Mouse (Mus musculus) liver, adult 2 months (tissue): ENCODE results near the gene Gpbp1. TPM values are rescaled to one million over a fixed set of nuclear protein-coding genes. Genes with fewer than 3 reads are reported as not detected.

Experiments
- DNase-seq: peaks from one replicate; pipeline ENCODE4 v3.0.0-alpha.2; 2011; ENCODE audit warnings: low read depth, low spot score; ENCODE audit errors: extremely low read depth
- H3K27ac ChIP-seq: fragments of 200-500 bp; replicated peaks from 2 replicates; pipeline ENCODE4 v1.5.1; 2012; ENCODE audit warnings: low read depth, mild to moderate bottlenecking, control low read depth, inconsistent platforms, low read length; ENCODE audit not compliant: insufficient read depth
- H3K27me3 ChIP-seq: fragments of 200-500 bp; 2 replicates; pipeline ENCODE4 v1.6.1; 2012; ENCODE audit warnings: mild to moderate bottlenecking, moderate library complexity, low read length, inconsistent platforms; ENCODE audit not compliant: control insufficient read depth, insufficient read depth
- H3K36me3 ChIP-seq: fragments of 200-500 bp; 2 replicates; pipeline ENCODE4 v1.6.1; 2012; ENCODE audit warnings: low read length, inconsistent platforms; ENCODE audit not compliant: control insufficient read depth, insufficient read depth
- H3K4me1 ChIP-seq: fragments of 200-500 bp; 2 replicates; pipeline ENCODE4 v1.6.1; 2011; ENCODE audit warnings: low read length; ENCODE audit not compliant: control insufficient read depth, insufficient read depth
- H3K4me3 ChIP-seq: fragments of 200-500 bp; 2 replicates; pipeline ENCODE4 v1.5.1; 2011; ENCODE audit warnings: low read depth, mild to moderate bottlenecking, control low read depth, low read length, moderate library complexity; ENCODE audit not compliant: insufficient read depth
- H3K79me2 ChIP-seq: fragments of 200-500 bp; 2 replicates; pipeline ENCODE4 v1.6.1; 2012; ENCODE audit warnings: inconsistent platforms, mild to moderate bottlenecking, low read length, moderate library complexity; ENCODE audit not compliant: control insufficient read depth, insufficient read depth
- H3K9ac ChIP-seq: fragments of 200-500 bp; 2 replicates; pipeline ENCODE4 v1.6.1; 2012; ENCODE audit warnings: low read depth, mild to moderate bottlenecking, control low read depth, inconsistent platforms, low read length
- CTCF ChIP-seq: fragments of 200-500 bp; IDR thresholded peaks from 2 replicates; pipeline ENCODE4 v1.5.1; 2011; ENCODE audit warnings: low read depth, low read length, control low read depth
- POLR2A ChIP-seq: fragments of 200-500 bp; IDR thresholded peaks from 2 replicates; pipeline ENCODE4 v1.6.1; 2011; ENCODE audit warnings: low read length, control low read depth; ENCODE audit not compliant: insufficient read depth; ENCODE audit errors: extremely low read depth
- WGBS: fragments of 180-500 bp; shearing (Covaris S2); methylation state at CpG from one replicate; pipeline ENCODE4 v1.1.7; 2018; 5-methylcytosine and 5-hydroxymethylcytosine counted together
- polyA plus RNA-seq: library from polyadenylated mRNA; depleted of rRNA; stranded (reverse); fragments of >200 nt; gene quantifications from 2 replicates; pipeline ENCODE4 v1.2.3, GENCODE M21; 2012; rRNA removed
- total RNA-seq: library from RNA; depleted of rRNA; stranded (reverse); fragments of >200 nt; gene quantifications from 2 replicates; pipeline ENCODE4 v1.2.3, GENCODE M21; 2014; rRNA removed

The Gpbp1 gene
- 30.4 and 37.8 TPM in 2 replicates for total RNA-seq
- 1.6 and 1.8 TPM in 2 replicates for polyA plus RNA-seq

GRCm38 (mm10) chr13:111489802-111490723 is at the start of gene Gpbp1:
TSS of gene Gpbp1 (minus strand) at chr13:111490111.
- Histone ChIP-seq H3K27me3 (no peaks in the 10 kb centered on the region), H3K9ac (peak within 1 kb of the TSS; percentile 97), H3K79me2 (peaks cover 8% of the 10 kb centered on the region), H3K4me1 (peaks cover 6% of the 10 kb centered on the region; the same call in 1 of the 2 replicates), H3K27ac (peak within 1 kb of the TSS; percentile 97), H3K4me3 (peak within 1 kb of the TSS; percentile 88), H3K36me3 (no peaks in the 10 kb centered on the region)
- DNase-seq = peak; percentile 97
- under 1% methylated on average over 94 of the region's 109 CpGs for WGBS
- TF ChIP-seq POLR2A (peak; percentile 73), CTCF (no peak)

GRCm38 (mm10) chr13:111537718-111538117 is 47.8 kb upstream of the Gpbp1 start:
- WGBS = 89% methylated on average over 9 of the region's 9 CpGs
- no peak overlapping the region for H3K9ac ChIP-seq
- H3K4me3 ChIP-seq = no peak overlapping the region
- no peaks in the 10 kb centered on the region for H3K79me2 ChIP-seq
- no peaks in the 10 kb centered on the region for H3K36me3 ChIP-seq
- DNase-seq = peak; percentile 8
- H3K27ac ChIP-seq = no peak overlapping the region
- no peaks in the 10 kb centered on the region for H3K4me1 ChIP-seq
- no peaks in the 10 kb centered on the region for H3K27me3 ChIP-seq
- TF ChIP-seq CTCF (no peak), POLR2A (no peak)

GRCm38 (mm10) chr13:111536207-111536887 is 46.4 kb upstream of the Gpbp1 start:
- peak; percentile 32 for DNase-seq
- no peak for TF ChIP-seq POLR2A
- 0 out of 2 replicates have a peak, but pooled peaks have one; percentile 1 for TF ChIP-seq CTCF
- Histone ChIP-seq H3K36me3 (no peaks in the 10 kb centered on the region), H3K9ac (no peak overlapping the region), H3K79me2 (no peaks in the 10 kb centered on the region), H3K27me3 (no peaks in the 10 kb centered on the region), H3K4me3 (no peak overlapping the region), H3K27ac (no peak overlapping the region), H3K4me1 (0 out of 2 replicates have a peak, but pooled peaks cover 2% of the 10 kb centered on the region)
- WGBS = 75% methylated on average over 6 of the region's 6 CpGs

GRCm38 (mm10) chr13:111534131-111534530 is 44.2 kb upstream of the Gpbp1 start:
- no peak for DNase-seq
- Histone ChIP-seq H3K4me3 (no peak overlapping the region), H3K27me3 (no peaks in the 10 kb centered on the region), H3K27ac (no peak overlapping the region), H3K4me1 (0 out of 2 replicates have a peak, but pooled peaks cover 2% of the 10 kb centered on the region), H3K9ac (no peak overlapping the region), H3K79me2 (no peaks in the 10 kb centered on the region), H3K36me3 (no peaks in the 10 kb centered on the region)
- TF ChIP-seq POLR2A = no peak
- peak; percentile 56 for TF ChIP-seq CTCF
- 80% methylated on average over 6 of the region's 6 CpGs for WGBS

GRCm38 (mm10) chr13:111532178-111532948 is 42.5 kb upstream of the Gpbp1 start:
- WGBS = 95% methylated on average over 16 of the region's 16 CpGs
- Histone ChIP-seq H3K79me2 (no peaks in the 10 kb centered on the region), H3K9ac (no peak overlapping the region), H3K4me1 (0 out of 2 replicates have a peak, but pooled peaks cover 2% of the 10 kb centered on the region), H3K4me3 (no peak overlapping the region), H3K27me3 (no peaks in the 10 kb centered on the region), H3K27ac (peak overlapping the region; percentile 24; the same call in 1 of the 2 replicates), H3K36me3 (no peaks in the 10 kb centered on the region)
- DNase-seq = no peak
- TF ChIP-seq CTCF = no peak; the same call in 1 of the 2 replicates
- no peak for TF ChIP-seq POLR2A
